In genomic region chr5:105404961-105405360, GRCm38 (mm10) we compare ENCODE assay signal across 9 mouse cellular contexts. TPM values are rescaled to one million over a fixed set of nuclear protein-coding genes. Genes with fewer than 3 reads are reported as not detected.
DNase-seq lines count a peak whose midpoint lies in the region; ATAC-seq lines count a peak whose summit lies in the region.
"Had no signal": no experiment of that assay in that cellular context is flagged by ENCODE, and none has a peak within 500 bp of the region (broad histone marks: within the 10 kb centered on the region; RNA-seq: fewer than 3 reads in every experiment).

No protein-coding gene starts in this region.

- no peak overlapping the region for H3K4me3 ChIP-seq in kidney, embryonic 16.5 days (ENCODE audit: low read length)
- H3K4me3 ChIP-seq: midbrain, embryonic 12.5 days had no signal

- ATAC-seq in kidney, embryonic 16.5 days (ENCODE audit: low FRiP score, low TSS enrichment): no peak
- peak; percentile 52; the same call in 1 of the 2 replicates for ATAC-seq in monocyte, adult 5-6 weeks (replicated peaks; ENCODE audit: insufficient number of reproducible peaks, low FRiP score, low TSS enrichment, poor library complexity, severe bottlenecking)

- no peaks in the 10 kb centered on the region for H3K27me3 ChIP-seq in kidney, embryonic 16.5 days (ENCODE audit: insufficient read depth, low read length)
- H3K27me3 ChIP-seq: midbrain, embryonic 12.5 days had no signal

- WGBS in kidney, embryonic 16.5 days: 7% methylated on average over 8 of the region's 8 CpGs

- H3K4me1 ChIP-seq in kidney, embryonic 16.5 days (ENCODE audit: insufficient read depth, low read length): 0 out of 2 replicates have a peak, but pooled peaks cover 6% of the 10 kb centered on the region

- H3K9me3 ChIP-seq in kidney, embryonic 16.5 days (ENCODE audit: low read length): no peaks in the 10 kb centered on the region
- H3K9me3 ChIP-seq: midbrain, embryonic 12.5 days had no signal

- no peak overlapping the region for H3K9ac ChIP-seq in kidney, embryonic 16.5 days (replicated peaks; ENCODE audit: low read length)
- H3K9ac ChIP-seq: midbrain, embryonic 12.5 days had no signal

- no peaks in the 10 kb centered on the region for H3K36me3 ChIP-seq in kidney, embryonic 16.5 days (ENCODE audit: insufficient read depth, low read length)
- H3K36me3 ChIP-seq: midbrain, embryonic 12.5 days had no signal

- H3K4me2 ChIP-seq in kidney, embryonic 16.5 days (replicated peaks; ENCODE audit: low read depth, low read length): no peak overlapping the region
- H3K4me2 ChIP-seq: midbrain, embryonic 12.5 days had no signal

- DNase-seq in kidney, adult 11 months: peak; percentile 50
- peak; percentile 73 for DNase-seq in ZHBTc4 (ENCODE audit: low read depth, low spot score)
- DNase-seq in embryo, embryonic 11.5 days (ENCODE audit: low read depth, low spot score): peak; percentile 54
- peak; percentile 81 for DNase-seq in heart, postnatal 4 days
- peak; percentile 73 for DNase-seq in left cerebral cortex, adult 11 months (ENCODE audit: low spot score)
- DNase-seq in thymus, postnatal 0 days (ENCODE audit: low spot score): peak; percentile 87

- H3K27ac ChIP-seq in kidney, embryonic 16.5 days (ENCODE audit: low read length): no peak overlapping the region
- H3K27ac ChIP-seq: midbrain, embryonic 12.5 days had no signal

RNA-seq across cellular contexts. Expression of gene Lrrc8b, which starts 10.6 kb away (rescaled TPM):
- polyA plus RNA-seq in kidney, embryonic 16.5 days (2015; fragmentation: Nextera tagmentation; extraction: Ambion mirVana): 5.3 and 5.5 TPM in 2 replicates
- 10 to 100 TPM; 20.6 to 21.3 TPM for total RNA-seq in heart, postnatal 4 days (2021)
- total RNA-seq in monocyte, adult 5-6 weeks (2017): 10.6 to 17.3 TPM (median 16.5 TPM) in 3 replicates
- 8.9 and 9.5 TPM in 2 replicates for polyA plus RNA-seq in thymus, postnatal 0 days (2015; fragmentation: Nextera tagmentation; extraction: Ambion mirVana)
